Mouse (Mus musculus) kidney, postnatal 36 days (tissue): Measurements from ENCODE around the gene Dcaf17.
A peak's percentile ranks its signal among the peaks of the same experiment; 100 is the strongest.

Experiments
- DNase-seq, 2 experiments: peaks; one replicate each; pipeline ENCODE4 v3.0.0; 2021 to 2022; ENCODE audit warnings: mixed read lengths in 2 of 2

Dcaf17 gene

GRCm38 (mm10) chr2:71055300-71056114 is at the start of gene Dcaf17, which contains the start of gene Mettl8:
Dcaf17 (plus strand) TSS chr2:71055328.
Mettl8 (minus strand) TSS chr2:71055583.
- peak; percentile 95 to 98 for DNase-seq

DNA sequence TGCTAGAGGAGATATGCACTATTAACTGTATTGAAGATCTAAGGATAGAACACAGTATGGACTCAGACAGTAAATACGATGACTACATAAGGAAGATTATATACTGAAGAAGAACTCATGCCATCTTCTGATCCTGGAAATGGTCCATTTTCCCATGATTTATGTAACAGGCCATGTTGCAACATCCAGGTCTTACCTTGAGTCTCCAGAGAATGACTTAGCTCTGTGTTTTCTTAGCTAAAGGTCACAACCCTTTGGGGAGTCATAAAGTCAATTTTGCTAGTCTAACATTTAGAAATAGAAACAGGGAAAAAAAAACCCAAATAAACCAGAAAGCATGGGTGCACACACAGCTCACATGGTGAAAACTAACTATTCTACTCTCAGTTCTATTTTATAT is 43.3 kb upstream of the Dcaf17 start:
- no peak for DNase-seq

GRCm38 (mm10) chr2:71013521-71013920 is 41.6 kb upstream of the Dcaf17 start:
- DNase-seq: no peak

- DNase-seq: no peak
Measured at GRCm38 (mm10) chr2:71019277-71019676, 35.9 kb upstream of the Dcaf17 start.

- no peak for DNase-seq
Measured at GRCm38 (mm10) chr2:71019704-71020375, 35.3 kb upstream of the Dcaf17 start.

DNA sequence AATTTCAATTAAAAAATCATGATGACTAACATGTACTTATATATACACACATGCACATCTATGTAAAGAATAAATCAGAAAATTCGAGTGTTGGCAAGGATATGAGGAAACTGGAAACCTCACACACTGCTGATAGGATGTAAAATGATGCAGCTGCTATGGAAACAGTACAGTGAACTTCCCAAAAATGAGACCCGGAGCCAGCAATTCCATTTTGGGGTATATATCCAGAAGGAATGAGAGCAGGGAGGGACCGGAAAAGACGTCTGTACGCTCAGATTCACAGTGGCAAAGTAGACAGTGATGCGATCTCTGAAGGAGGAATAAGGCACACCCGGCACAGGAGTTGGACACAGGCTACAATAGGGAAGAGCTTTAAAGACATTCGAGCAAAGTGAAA is 34.5 kb upstream of the Dcaf17 start:
- no peak for DNase-seq

DNA sequence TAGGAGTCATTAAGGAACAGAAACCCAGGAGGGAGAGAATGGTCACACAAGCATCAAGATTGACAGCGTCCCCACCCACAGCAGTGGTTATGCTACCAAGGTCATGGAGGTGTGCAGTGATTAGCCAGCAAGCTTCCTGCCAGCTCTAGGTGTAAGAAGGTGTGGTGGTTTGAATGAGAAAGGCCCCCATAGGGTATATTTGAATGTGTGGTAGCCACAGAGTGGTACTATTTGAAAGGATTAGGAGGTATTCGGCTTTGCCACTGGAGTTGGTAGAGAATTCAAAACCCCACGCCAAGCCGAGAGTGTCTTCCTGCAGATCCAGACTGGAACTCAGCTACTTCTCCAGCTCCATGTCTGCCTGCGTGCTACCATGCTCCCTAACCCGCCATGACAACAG is 32.1 kb upstream of the Dcaf17 start:
- no peak for DNase-seq

- peak in 1 of 2 experiments; percentile 7 for DNase-seq
Measured at GRCm38 (mm10) chr2:71023986-71024385, 31.1 kb upstream of the Dcaf17 start.

DNA sequence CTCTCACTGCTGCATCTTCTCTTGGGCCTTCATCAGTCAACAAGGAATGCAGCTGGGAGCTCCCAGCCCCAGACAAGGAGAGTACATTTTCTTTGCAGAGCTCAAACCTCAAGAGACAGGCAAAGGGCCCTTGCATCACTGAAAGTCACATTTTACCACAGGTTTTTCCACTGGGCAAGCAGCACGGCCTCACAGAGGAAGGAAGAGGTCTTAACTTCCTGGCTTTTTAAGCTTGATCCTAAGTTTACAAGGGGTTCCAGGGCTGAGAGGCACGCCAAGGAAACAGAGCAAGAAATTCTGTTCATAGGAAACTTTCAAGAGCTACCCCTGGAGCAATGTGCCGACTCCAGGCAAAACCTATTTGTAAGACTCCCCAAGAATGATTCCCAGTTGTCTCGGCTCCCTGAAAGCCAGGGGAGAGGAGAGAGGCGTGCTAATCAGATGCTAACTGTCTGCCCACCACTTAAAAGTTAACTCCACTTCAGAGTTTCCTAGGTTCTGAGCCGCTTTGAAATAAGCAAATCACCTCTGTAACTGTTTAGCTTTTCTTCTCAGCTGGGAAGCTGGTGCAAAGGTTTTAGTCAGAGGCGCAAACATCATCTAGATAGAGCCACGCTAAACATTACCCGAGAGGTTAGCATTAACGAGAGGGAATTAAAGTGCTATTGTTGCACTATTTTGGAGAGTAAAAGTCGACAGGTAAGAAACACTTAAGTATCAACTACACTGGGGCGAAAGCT is 29.4 kb upstream of the Dcaf17 start:
- peak; percentile 45 to 77 for DNase-seq

- DNase-seq: peak; percentile 15 to 53
Measured at GRCm38 (mm10) chr2:71026787-71027186, 28.3 kb upstream of the Dcaf17 start.

GRCm38 (mm10) chr2:71027631-71028030 is 27.5 kb upstream of the Dcaf17 start:
- no peak for DNase-seq

GRCm38 (mm10) chr2:71030663-71031062 is 24.5 kb upstream of the Dcaf17 start:
- DNase-seq: no peak

DNA sequence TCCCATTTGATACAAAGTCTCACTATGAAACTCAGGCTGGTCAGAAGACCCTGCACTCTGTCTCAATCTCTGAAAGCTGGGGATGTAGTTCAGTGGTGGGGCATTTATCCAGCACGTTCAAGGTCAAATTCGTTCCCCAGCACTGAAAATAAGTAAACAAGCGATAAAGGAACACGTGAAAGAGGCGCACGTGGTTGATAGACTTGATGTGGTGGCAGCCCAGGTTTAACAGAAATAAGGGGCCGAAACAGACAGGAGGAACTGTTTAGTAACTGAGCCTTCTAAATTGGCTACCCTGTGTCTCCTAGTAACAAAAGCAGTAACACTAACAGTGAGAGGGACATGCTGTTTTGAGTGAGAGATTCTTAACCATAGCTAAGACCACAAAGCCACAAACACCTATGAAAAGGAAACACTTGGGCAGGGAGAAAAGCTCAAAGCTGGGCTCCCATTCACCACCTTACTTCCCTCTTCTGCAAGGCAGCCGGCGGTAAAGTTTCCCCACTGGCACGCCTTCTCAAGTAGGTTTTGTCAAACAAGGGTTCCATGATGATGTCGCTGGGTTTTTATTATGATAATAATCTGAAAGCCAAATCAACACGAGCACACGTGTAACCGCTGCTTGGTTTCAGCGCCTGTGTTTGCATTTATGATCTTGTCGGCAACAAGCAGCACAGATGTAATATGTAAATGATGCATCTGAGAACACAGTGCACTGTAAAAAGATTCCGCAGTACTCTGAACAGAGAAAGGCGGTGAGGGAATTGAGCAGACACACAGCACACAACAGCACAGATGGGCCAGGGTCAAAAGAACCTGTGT is 22.9 kb upstream of the Dcaf17 start:
- no peak for DNase-seq

GRCm38 (mm10) chr2:71033014-71033413 is 22.1 kb upstream of the Dcaf17 start:
- no peak for DNase-seq

DNA sequence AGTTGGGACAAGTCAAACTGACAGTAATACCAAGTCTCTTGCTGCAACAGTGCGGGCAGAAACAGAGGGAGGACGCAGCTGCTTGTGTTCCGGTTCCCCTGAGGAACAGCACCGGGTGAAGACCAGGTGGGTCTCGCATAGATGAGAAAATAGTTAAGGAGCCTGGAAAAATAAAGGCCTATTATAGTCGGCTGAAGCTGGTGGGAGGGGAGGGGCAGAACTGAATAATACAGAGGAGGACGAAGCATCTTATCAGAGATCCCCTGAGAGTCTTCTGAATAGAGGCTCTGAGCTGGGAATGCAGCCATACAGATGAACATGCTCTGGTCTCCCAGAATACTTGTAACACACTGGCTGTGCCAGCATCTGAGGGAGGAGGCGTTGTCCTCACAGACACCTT is 21.1 kb upstream of the Dcaf17 start:
- DNase-seq: no peak

GRCm38 (mm10) chr2:71037447-71037846 is 17.7 kb upstream of the Dcaf17 start:
- DNase-seq: no peak

- DNase-seq: peak; percentile 82 to 91
Measured at GRCm38 (mm10) chr2:71039522-71040121, 15.5 kb upstream of the Dcaf17 start.

GRCm38 (mm10) chr2:71046151-71046550 is 9.0 kb upstream of the Dcaf17 start:
- no peak for DNase-seq

DNA sequence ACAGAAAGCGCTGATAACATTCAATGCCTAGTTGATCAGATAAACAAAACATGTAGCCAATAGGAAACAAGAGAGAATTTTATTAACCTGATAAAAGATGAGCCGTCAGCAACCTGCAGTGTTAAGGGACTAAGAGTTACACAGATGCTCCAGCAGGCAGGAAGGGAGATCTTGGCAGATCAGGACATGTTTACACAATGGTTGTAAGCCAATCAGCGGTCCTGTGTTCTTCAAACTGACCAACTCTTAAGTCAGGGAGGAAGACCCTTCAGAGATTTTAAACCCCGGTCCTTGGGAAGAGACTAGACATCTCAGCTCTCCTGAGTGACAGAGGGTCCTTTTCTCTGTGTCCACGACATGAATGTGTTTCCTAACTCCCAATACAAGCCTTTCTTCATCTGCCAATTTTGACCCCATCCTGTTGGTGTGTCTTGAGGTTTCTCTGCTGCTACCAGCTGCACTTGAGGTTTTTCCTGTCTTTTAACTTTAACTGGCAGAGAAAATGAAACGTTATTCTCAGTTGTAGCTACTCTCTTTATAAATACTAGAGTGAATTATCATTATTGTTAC is 8.3 kb upstream of the Dcaf17 start:
- no peak for DNase-seq

GRCm38 (mm10) chr2:71048896-71049295 is 6.2 kb upstream of the Dcaf17 start:
- peak in 1 of 2 experiments; percentile 13 for DNase-seq

DNA sequence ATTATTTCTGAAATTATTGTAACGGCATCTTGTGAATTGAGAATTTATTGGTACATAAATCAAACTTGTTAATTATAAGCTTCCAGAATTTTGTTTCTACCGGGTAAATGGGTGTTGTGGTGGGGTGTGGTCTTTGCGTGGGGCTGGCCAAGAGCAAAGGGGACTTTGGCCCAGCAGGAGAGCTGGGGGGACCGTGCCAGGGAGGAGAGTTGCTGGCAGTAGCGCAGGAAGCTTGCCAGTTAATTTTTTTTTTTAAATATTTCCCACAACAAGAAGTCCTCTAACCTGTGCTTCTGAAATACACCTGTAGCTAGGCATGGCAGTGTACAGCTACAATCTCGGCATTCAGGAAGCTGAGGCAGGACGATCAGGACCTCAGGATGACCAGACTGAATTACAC is 4.6 kb upstream of the Dcaf17 start:
- peak; percentile 67 to 75 for DNase-seq

- no peak for DNase-seq
Measured at GRCm38 (mm10) chr2:71054716-71055115, 412 bp upstream of the Dcaf17 start.
